In genomic region chr5:147992581-147993378, GRCm38 (mm10) we compare ENCODE assay signal across 8 mouse cellular contexts. TPM values are rescaled to one million over a fixed set of nuclear protein-coding genes. Genes with fewer than 3 reads are reported as not detected.
DNase-seq lines count a peak whose midpoint lies in the region; ATAC-seq and TF ChIP-seq lines count a peak whose summit lies in the region.

No protein-coding gene starts in this region.

- 8% methylated on average over 20 of the region's 20 CpGs for WGBS in embryonic facial prominence, embryonic 13.5 days
- WGBS in heart, embryonic 15.5 days: 7% methylated on average over 20 of the region's 20 CpGs
- 41% methylated on average over 20 of the region's 20 CpGs for WGBS in cerebellum, adult 2 months

- H3K4me2 ChIP-seq in embryonic facial prominence, embryonic 13.5 days: peak overlapping the region; percentile 49
- peak overlapping the region; percentile 62 for H3K4me2 ChIP-seq in heart, embryonic 15.5 days

- 0 out of 2 replicates have a peak, but pooled peaks have one; percentile 17 for TF ChIP-seq POLR2A in testis, adult 2 months (IDR thresholded peaks at IDR 0.05; ENCODE audit: control insufficient read depth, low read depth, low read length)
- no peak for TF ChIP-seq POLR2A in cerebellum, adult 2 months (IDR thresholded peaks at IDR 0.05; ENCODE audit: borderline replicate concordance, insufficient read depth, low read length)

- no peaks in the 10 kb centered on the region for H3K9me3 ChIP-seq in embryonic facial prominence, embryonic 13.5 days
- H3K9me3 ChIP-seq in heart, embryonic 15.5 days (replicated peaks): no peaks in the 10 kb centered on the region

- H3K27me3 ChIP-seq in embryonic facial prominence, embryonic 13.5 days: no peaks in the 10 kb centered on the region
- no peaks in the 10 kb centered on the region for H3K27me3 ChIP-seq in heart, embryonic 15.5 days
- H3K27me3 ChIP-seq in testis, adult 2 months (ENCODE audit: control insufficient read depth, insufficient read depth, low read length): no peaks in the 10 kb centered on the region
- no peaks in the 10 kb centered on the region for H3K27me3 ChIP-seq in cerebellum, adult 2 months (ENCODE audit: control insufficient read depth, insufficient read depth, low read length)

- 0 out of 2 replicates have a peak, but pooled peaks cover 5% of the 10 kb centered on the region for H3K4me1 ChIP-seq in embryonic facial prominence, embryonic 13.5 days
- H3K4me1 ChIP-seq in heart, embryonic 15.5 days (replicated peaks): peaks cover 2% of the 10 kb centered on the region; the same call in 1 of the 2 replicates
- no peaks in the 10 kb centered on the region; the same call in 1 of the 2 replicates for H3K4me1 ChIP-seq in testis, adult 2 months (ENCODE audit: control insufficient read depth, insufficient read depth, low read length)
- H3K4me1 ChIP-seq in cerebellum, adult 2 months (ENCODE audit: control insufficient read depth, insufficient read depth, low read length): peaks cover 3% of the 10 kb centered on the region; the same call in 1 of the 2 replicates

- DNase-seq in 3T3-L1 (ENCODE audit: low read depth, low spot score) (peak; percentile 81), NIH3T3 (ENCODE audit: low read depth) (peak; percentile 78)
- DNase-seq in kidney, postnatal 14 days: peak; percentile 73
- peak; percentile 90 for DNase-seq in lung, postnatal 36 days
- DNase-seq in cerebellum, adult 2 months: no peak

- no peak overlapping the region for H3K9ac ChIP-seq in embryonic facial prominence, embryonic 13.5 days
- H3K9ac ChIP-seq in heart, embryonic 15.5 days: no peak overlapping the region

- no peak overlapping the region for H3K27ac ChIP-seq in embryonic facial prominence, embryonic 13.5 days
- peak overlapping the region; percentile 66 for H3K27ac ChIP-seq in heart, embryonic 15.5 days
- peak overlapping the region; percentile 1; the same call in 1 of the 2 replicates for H3K27ac ChIP-seq in testis, adult 2 months (ENCODE audit: control insufficient read depth, insufficient read depth, low read depth, low read length)
- H3K27ac ChIP-seq in cerebellum, adult 2 months (ENCODE audit: insufficient read depth, low read length): no peak overlapping the region

- TF ChIP-seq CTCF in testis, adult 2 months (IDR thresholded peaks at IDR 0.05; ENCODE audit: control insufficient read depth, insufficient read depth, insufficient replicate concordance, low read depth, low read length): no peak
- TF ChIP-seq CTCF in cerebellum, adult 2 months (IDR thresholded peaks at IDR 0.05; ENCODE audit: borderline replicate concordance, insufficient read depth, low read depth, low read length): no peak

- ATAC-seq in embryonic facial prominence, embryonic 13.5 days (ENCODE audit: insufficient number of reproducible peaks, insufficient read depth, low FRiP score, low TSS enrichment, low read depth): no peak
- peak; percentile 80 for ATAC-seq in heart, embryonic 15.5 days (replicated peaks; ENCODE audit: insufficient number of reproducible peaks, insufficient read depth, low FRiP score, low read depth)

- H3K36me3 ChIP-seq in embryonic facial prominence, embryonic 13.5 days: no peaks in the 10 kb centered on the region
- H3K36me3 ChIP-seq in heart, embryonic 15.5 days: no peaks in the 10 kb centered on the region
- no peaks in the 10 kb centered on the region for H3K36me3 ChIP-seq in testis, adult 2 months (ENCODE audit: control insufficient read depth, insufficient read depth, low read length)

- H3K4me3 ChIP-seq in embryonic facial prominence, embryonic 13.5 days: peak overlapping the region; percentile 25
- H3K4me3 ChIP-seq in heart, embryonic 15.5 days: peak overlapping the region; percentile 30
- peak overlapping the region; percentile 14; the same call in 1 of the 2 replicates for H3K4me3 ChIP-seq in testis, adult 2 months (ENCODE audit: control insufficient read depth, low read depth, low read length)
- H3K4me3 ChIP-seq in cerebellum, adult 2 months (replicated peaks; ENCODE audit: insufficient read depth, low read depth, low read length): no peak overlapping the region

RNA-seq across cellular contexts. Expression of gene Mtus2, which starts 35.7 kb away (rescaled TPM):
- polyA plus RNA-seq in embryonic facial prominence, embryonic 13.5 days (2015; fragmentation: Nextera tagmentation; extraction: Ambion mirVana): 8.1 and 8.7 TPM in 2 replicates
- 102 and 121 TPM in 2 replicates for polyA plus RNA-seq in heart, embryonic 15.5 days (2015; fragmentation: Nextera tagmentation; extraction: Ambion mirVana)
- 1.1 and 1.8 TPM in 2 replicates for polyA plus RNA-seq in testis, adult 2 months (2012; rRNA removed)
- 33.3 TPM in 2 replicates for polyA plus RNA-seq in cerebellum, adult 2 months (2012; rRNA removed)

Comparison
In these comparisons a context has a peak if more than half of its experiments do, and no peak if none do; other contexts are left out.
1. DNase-seq: peak in 3T3-L1 (single experiment), NIH3T3 (single experiment), kidney, postnatal 14 days (single experiment) and lung, postnatal 36 days (single experiment); none in cerebellum, adult 2 months (0 of 2).
2. H3K27ac ChIP-seq: peak in heart, embryonic 15.5 days (single experiment) and testis, adult 2 months (single experiment); none in embryonic facial prominence, embryonic 13.5 days (single experiment) and cerebellum, adult 2 months (single experiment).